Mouse (Mus musculus) gastrocnemius, adult 8-10 months (tissue): Measurements from ENCODE around the gene Clmn. TPM values are rescaled to one million over a fixed set of nuclear protein-coding genes. Genes with fewer than 3 reads are reported as not detected.

Source experiments
- DNase-seq, 2 experiments: peaks; one replicate each; pipeline ENCODE4 v3.0.0; 2022; ENCODE audit warnings: low spot score in 2 of 2
- total RNA-seq, 4 experiments: library from RNA; stranded (reverse); gene quantifications; 2 replicates each; pipeline ENCODE4 v1.2.4; 2022

The Clmn gene
- total RNA-seq, 4 experiments from 2014 or later: 0.73 to 2.1 (median 1.5) TPM

DNA sequence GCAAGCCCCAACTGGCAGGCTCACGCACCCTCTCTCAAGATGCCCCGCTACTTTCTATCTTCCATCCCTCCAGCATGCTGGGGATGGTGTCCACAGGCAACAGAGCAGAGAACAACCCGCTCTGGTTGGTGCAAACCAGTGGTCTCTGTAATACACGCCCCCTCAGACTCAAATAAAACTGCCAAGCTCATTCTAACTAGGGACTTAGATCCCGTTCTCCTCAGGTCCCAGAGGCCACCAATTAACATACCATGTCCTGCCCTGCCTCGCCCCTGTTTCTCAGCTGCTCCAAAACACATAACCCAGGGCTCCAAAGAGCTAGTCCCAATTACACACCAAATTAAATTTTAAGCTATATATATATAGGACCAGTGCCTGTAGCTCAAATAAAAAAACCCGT lies 50.6 kb downstream of the Clmn start:
- no peak for DNase-seq

DNA sequence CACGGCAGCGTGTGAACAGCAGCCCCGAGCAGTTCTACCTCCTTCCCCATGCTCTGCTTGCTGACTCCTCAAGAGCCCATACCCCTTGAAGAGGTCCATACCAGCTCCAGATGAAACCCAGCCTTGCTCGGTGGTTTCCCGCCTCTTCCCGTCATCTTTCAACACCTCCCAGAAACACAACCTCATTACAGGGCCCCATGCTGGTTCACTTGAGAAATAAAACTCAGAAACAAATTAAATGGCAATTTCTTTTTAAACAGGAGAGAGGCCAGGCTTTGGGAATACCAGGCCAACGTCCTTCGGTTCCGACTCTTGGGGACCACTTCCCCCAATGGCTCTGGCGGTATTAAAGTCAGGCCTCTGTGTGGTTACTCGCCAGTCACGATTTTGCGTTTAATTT lies 51.1 kb downstream of the Clmn start:
- no peak for DNase-seq

DNA sequence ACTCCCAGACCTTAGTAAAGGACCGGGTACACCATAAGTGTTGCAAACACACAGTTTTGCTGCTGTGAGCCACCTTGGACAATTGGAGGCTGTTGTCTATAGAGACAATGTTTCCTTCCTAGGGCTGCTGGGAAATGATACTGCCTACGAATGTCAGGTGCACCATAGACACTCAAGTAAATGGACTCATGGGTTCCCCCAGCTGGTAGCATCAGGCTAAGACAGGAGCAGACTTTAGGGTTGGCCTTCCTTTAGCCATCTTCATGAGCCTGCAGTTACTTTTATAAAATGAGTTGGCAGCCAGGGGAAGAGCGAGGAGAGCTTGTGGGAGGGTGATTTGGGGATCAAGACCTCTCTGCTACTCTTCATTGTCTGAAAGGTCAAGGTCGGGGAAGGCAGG lies 52.2 kb downstream of the Clmn start:
- DNase-seq: no peak

DNA sequence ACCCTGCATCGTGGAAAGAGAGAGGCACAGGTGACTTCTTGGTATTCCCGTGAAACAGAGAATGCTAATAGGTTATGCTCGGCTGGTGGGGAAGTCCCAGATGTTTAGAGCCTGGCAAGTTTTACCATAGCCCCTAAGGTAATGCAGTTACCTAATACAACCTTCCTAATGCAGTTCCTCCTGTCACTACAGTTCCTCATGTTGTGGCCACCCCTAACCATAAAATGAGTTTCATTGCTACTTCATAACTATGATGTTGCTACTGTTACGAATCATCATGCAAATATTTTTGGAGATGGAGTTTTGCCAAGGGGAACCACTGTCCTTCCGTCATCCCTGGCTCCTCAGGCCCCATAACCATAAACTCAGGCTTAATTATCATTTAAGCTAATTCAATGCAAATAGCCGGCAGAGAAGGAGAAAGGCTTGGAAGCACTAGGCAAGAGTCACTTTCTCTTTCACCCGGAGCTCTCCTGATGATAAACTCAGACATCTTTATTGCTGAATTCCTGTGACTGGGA lies 53.9 kb downstream of the Clmn start:
- DNase-seq: no peak

DNA sequence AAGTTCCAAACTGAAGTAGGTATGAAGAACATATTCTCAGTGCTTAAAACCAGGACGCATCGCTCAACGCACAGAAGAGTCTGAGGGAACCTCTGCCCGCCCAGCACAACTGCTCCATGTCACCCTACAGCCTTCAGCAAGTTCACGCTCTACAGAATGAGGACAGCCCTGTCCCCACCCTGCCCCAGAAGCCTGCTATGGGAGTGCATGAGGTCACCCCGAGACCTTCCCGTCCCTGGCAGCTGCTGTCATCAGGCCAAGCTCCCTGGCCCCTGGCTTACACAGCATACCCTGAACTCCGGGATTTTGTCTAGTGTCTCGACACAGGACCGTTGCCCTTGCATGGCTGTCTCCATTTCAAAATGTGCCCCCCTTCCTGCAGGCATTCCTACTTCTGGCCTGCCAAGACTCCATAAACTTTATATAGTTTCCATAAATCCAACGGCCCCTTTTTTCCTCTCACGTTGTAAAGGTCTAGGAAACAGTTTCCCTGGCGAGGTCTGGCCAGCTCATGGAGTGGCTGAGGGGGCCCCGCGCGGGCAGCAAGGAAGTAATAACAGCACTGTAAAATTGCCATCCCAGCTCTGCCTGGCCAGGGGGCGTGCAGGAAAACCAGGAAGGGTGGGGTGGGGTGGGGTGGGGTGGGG lies 56.3 kb downstream of the Clmn start:
- DNase-seq: no peak

DNA sequence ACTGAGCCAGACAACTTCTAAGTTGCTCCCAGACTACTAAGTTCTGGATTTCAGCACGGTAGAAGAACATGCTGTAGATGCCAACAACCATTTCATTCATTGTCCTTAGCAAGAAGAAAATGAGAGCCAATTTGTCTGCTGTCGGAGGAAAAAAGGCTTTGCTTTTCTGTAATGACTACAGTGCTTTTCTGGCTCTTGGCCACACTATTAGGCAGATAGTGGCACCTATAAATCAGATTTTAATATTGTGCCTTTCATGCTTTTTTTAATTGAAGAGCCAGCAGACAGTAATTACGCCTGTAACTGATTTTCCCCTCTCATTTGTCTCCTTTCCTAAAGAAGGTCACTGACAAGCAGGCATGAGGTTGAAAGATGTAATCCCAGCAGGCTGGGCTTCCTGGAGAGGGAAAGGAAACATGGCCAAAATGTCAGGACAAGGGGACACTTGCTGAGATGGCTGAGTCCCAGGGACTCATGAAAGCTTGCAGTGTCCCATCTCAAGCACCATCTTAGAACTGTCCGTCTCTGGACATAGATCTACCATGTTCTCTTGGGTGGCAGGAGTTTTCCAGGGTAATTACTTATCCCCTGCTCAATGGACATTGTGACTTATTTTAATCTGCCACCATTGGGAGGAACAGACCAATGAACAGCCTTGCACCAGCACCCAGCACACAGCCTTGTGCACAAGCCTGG lies 58.0 kb downstream of the Clmn start:
- DNase-seq: no peak

DNA sequence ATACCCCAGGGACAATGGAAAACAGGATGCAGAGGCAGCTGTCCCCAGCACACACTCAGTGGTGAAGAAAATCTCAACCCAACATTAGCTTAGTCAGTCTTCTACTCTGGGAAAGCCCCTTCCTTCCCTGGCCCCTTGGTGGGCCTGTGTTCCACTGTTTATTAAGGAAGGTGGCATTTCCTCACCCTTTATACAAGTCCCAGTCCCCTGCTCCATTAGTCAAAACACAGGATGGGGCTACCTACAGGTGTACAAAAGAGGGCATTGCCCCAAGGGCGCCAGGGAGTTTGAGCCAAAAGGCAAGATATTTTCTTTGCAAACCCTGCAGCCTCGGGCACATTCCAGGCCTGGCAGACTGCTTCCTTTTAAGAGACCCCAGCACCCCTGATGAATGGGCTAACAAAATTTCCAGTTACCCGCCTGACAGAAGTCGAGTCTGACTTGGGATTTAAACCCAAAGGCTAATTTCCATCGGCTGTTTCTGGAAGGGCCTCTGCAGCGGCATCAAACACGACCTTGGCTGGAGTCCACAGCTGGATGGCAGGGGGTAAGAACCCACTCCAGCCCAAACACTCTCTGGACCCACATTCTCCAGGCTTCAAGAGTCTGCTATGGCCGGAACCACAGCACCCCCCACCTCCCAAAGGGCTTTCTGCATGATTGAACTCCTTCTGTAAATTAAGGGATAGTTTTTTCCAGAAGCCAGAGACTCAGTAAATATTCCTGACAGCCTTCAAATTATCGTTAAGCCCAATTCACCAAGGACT lies 63.2 kb downstream of the Clmn start:
- DNase-seq: no peak

DNA sequence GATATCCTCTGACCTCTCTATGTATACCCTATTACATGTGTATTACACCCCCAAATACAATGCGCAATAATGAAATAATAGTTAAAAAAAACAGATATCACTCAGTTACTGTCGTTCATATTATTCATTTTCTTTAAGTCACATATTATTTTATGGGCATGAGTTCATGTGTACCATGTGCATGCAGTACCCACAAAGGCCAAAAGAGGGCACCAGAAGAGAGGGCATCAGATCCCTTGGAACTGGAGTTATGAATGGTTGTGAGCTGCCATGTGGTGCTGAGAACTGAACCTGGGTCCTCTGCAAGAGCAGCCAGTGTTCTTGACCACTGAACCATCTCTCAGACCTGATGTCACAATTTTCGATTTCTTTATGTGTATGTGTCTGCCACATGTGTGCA lies 65.5 kb downstream of the Clmn start:
- DNase-seq: no peak

DNA sequence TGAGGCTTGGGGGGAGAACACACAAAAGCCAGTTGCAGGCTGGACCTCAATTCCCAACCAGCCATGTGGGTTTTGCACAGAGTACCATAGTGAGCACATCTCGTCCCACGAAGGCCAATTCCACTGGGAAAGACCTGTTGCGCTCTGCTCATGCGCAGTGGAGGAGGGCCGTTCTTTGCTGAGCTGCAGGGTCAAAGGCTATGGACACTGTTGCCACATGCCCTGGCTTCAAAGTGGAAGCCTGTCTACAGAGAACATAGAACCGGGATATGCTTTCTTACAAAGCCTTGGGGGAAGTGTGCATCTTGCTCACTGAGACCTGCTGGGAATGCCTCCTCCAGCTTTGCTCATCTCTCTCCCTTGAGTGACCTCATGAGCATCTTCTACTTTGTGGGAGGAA lies 67.0 kb downstream of the Clmn start:
- no peak for DNase-seq

DNA sequence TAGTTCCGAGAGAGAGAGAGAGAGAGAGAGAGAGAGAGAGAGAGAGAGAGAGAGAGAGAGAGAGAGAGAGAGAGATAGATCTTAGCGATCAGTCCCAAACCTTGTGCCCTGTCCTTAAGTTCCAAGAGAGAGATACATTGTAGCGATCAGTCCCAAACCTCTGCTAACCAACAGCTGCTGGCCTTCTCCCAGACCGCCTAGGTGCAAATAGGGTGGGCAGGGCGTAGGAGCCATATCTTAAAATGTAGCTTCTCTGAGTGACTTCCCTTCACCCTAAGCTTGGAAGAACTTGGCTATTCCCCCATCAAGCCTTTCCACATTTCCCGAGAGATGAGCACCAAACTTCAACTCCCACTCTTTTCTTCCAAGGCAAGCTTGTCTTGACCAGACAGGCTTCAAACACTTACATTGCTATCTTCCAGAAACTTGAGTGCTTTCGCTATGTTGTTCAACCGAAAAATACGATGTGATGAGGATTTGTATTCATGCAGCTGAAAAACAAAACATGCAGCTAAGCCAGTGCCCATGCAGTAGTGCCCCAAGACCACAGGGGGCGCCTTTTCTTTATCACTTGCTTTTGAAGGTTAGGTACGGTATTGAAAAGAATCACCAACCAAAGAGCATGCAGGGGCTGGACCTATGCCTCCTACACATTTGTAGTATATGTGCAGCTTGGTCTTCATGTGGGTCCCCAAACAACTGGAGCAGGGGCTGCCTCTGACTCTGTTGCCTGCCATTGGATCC lies 68.1 kb downstream of the Clmn start:
- DNase-seq: no peak

DNA sequence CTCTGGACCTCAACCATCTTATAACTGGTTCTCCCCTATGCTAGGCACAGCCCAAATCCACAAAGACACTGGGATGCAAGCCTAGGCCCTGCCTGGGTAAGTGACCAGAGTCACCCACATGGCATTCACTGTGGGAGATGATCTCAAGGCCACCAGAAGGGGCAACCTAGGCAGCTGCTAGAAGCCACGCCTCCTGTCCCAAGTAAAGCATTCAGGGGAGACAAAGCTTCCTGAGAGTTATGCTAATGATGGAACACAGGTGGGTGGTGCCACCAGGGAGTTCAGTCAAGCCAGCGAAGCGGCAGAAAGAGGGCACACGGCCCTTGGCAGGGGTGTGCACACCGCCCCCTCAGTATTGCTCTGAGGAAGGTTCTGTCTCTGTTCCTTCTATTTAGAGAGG lies 69.9 kb downstream of the Clmn start:
- DNase-seq: no peak

DNA sequence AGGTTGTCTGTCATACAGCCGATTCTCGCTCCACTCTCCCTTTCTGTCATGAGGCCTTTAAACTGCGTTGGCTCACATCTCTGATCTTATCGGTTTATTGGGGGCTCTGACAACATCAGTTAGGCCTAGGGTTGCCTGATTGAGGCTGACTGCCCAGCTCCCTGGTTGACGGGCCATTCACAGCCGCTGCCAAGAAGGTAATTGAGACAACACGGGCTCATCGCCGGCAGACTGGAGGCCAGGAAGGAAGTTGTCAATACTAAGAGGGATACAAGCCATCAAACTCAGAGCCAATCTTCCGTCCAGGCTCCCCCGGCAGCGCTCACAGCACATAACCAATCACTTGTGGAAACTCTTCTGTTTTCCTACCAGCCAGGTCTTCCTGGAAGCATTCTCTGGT lies 71.4 kb downstream of the Clmn start:
- peak in 1 of 2 experiments; percentile 25 for DNase-seq

DNA sequence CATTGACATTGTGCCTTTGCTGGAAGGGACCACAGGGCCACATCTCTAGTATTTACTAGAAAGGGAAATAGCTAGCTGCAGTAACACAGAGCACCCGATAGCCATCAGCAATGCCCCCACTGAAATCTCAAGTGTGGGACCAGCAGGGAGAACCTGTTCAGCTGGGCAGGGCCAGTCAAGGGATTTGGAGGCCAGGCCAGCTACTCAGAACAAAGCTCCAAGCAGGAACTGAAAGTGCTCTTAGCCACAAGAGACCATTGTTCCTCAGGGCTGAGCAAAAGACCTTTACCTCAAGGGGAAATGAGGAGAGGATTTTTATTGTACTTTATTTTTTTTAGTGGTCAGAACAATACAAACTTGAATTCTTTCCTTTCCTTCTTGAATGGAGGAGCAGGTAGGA lies 87.3 kb downstream of the Clmn start:
- DNase-seq: no peak

DNA sequence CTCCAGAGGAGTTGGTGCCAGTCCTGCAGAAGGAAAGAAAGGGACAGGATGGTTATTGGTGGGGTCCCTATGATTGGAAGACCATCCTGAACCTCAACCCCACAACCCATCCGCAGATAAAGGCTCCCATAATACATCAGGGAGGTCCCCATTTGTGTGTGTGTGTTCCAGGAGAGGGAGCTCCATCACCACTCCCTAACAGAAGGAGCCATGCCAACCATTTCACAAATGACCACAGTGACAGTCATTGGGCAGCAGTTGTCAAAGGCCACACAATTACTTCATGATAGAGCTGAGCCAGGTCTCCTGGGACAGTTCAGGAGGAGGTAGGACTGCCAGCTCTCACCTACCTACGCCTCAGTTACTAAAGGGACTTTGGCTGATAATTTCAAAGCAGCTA lies 92.9 kb downstream of the Clmn start:
- no peak for DNase-seq

DNA sequence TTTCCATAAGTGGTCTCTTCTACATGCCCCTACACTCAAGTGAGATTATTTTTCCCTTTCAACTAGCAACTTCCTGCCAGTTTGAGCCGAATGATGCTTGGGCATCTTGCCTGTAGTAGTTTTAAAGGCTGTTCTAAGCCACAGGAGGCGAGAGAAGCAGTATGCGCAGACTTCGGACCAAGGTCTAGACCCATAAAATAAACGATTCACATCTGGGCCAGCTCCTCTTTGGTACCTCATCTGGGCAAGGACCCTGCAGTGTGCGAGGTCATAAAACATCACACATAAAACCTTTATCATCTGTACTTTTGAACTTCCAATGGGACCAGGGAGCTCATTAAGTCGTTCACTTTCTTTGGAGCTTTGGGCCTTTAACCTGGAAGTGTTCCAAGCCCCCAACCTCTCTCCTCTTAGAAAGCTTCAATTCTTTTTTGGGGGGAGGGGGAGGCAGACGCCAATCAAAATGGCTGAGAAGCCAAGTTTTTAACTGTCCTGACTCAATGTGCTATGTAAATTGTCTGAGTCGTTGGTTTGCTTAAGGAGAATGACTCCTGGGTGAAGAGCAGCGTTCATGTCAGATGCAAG lies 95.6 kb downstream of the Clmn start:
- no peak for DNase-seq

DNA sequence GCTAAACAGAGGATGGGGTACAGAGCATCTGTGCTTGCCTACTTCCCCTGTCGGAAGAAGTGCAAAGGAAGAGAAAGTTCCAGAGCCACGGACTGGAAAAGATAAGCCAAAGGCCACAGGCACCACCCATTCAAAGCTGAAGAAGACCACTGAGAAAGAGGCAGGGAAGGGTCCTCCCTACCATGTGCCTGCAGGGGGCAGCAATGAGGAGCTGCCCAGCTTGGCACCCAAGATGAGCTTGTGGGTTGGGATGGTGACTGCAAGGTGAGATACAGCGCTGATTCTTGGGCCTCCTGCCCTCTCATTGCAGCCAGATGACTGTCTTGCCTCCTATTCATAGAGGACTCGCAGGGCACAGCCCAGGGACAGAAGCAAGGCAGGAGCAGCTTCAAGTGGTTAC lies 97.7 kb downstream of the Clmn start:
- DNase-seq: no peak

DNA sequence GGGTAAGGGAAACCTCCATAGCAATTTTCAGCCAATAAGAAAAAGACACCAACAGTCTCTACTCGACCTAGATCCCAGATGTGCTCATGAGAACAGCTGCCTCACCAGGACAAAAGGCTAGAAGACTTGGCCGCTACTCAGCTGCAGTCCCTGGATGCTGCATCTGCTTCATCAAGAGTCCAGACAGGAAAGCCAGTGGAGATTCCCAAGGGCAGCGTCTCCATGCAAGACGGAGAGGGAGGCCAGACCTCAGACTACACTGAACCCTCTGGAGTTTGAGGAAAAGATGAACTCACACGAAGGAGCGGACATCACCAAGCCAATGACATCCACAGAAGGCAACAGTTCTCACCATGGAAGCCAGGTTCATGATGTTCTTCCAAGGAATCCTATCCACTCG lies 99.1 kb downstream of the Clmn start:
- DNase-seq: peak; percentile 35 to 39

DNA sequence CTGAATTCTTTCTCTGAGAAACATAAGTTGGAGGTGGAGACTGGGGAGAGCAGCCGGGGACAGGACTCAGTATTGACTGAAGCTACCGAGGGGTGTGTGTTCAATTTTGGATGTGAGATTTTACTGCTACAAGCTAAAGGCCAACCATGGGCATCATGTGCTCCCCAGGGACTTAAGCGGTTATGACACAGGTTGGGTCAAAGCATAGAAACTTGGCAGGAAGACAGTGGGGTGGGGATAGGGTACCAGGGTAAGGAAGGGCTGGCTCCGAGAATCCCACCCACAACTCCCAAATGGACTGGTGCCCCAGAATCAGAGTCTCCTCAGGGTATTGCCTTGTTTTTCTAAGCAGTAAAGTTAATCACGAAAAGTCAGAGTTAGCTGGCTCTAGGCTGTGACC lies 99.8 kb downstream of the Clmn start:
- no peak for DNase-seq

DNA sequence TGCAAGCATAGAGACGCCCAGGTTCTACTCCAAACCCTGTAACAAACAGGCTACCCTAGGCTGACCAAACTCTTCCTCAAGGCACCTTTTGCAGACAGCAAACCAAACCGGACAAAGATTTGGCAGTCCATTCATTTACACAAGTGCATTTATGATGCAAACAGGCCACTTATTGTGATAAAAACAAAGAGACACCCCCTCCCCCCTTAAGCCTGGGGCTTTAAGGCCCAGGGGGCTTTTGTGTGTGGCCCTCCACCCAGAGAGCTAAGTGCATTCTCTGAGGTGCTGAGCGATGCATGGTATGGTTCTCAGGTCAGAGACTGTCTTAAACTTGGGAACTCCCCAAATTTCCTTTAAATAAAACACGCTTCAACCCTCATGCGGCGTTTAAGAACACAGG lies 101.0 kb downstream of the Clmn start:
- no peak for DNase-seq

DNA sequence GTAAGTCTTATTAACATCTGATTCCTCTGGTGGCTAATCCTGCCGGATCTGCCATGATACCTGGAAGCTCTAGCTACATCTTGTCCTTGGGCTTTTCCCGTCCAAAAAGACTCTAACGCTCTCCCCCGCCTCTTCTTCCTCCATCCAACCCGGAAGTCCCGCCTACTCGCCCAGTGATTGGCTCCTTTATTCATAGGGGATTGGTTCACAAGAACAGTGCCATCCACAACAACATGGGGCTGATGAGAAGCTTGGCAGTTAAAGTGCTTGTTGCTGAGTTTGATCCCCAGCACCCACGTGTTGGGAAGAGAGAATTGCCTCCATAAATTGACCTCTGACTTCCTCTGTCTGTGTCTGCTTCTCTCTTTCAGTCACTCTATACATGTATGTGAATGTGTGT lies 103.5 kb downstream of the Clmn start:
- DNase-seq: no peak

DNA sequence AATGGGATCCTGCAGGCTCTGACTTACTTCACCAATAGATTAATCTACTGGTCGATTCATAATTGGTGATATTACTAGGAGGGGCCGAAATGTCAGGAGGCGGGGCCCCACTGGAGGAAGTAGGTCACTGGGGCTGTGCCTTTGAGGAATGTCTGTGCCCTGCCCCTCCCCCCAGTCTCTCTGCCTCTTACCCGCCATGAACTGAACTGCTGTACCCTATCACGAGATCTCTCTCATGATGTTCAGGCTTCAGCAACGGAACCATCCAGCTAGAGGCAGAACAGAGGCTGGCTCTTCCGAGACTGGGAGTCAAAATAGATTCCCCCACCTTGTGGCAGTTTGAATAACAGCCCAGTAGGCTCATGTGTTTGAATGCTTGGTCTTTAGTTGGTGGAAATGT lies 106.8 kb downstream of the Clmn start:
- no peak for DNase-seq
